Mouse (Mus musculus) spleen, postnatal 10 days (tissue): Measurements from ENCODE around the gene Supt6.
A peak's percentile ranks its signal among the peaks of the same experiment; 100 is the strongest.

ENCODE experiments used
- DNase-seq, 2 experiments: peaks; one replicate each; pipeline ENCODE4 v3.0.0; 2021 to 2022; ENCODE audit warnings: low spot score in 2 of 2

Supt6 gene

DNA sequence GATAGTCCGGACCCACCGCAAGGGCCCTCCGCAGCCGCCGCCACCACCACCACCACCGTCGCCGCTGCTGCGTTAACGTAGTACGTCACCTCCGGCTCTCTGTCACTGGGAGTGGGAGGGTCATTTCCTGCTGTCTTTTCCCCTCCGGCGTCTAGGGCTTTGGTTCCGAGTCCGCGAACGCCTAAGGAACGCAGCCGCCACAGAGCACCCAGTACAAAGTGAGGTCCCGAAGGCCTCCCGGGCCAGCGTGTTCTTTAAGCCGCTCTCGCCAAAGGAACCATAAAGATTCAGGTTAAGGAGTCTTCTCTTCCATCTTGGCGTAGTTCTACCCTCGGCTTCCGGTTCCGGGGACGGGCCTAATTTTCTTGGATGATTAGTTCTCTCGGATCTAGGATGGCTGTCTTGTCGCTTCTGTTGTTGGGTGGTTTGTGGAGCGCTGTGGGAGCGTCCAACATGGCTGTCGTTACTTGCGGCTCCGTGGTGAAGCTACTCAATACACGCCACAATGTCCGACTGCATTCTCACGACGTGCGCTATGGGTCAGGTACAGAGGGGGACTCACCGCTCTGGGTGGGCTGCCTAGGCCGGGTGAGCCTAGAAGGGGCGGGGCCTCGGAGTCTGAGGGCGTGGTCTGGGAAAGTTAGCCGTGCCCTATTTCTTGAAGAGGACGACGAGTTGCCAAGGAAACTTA, at the start of gene Supt6, which contains the start of gene Sdf2:
TSS of gene Supt6 (minus strand) at position 361 of the 691 bp plus-strand sequence.
TSS of gene Sdf2 (plus strand) at position 120 of the 691 bp plus-strand sequence.
- DNase-seq: peak; percentile 93 to 94

DNA sequence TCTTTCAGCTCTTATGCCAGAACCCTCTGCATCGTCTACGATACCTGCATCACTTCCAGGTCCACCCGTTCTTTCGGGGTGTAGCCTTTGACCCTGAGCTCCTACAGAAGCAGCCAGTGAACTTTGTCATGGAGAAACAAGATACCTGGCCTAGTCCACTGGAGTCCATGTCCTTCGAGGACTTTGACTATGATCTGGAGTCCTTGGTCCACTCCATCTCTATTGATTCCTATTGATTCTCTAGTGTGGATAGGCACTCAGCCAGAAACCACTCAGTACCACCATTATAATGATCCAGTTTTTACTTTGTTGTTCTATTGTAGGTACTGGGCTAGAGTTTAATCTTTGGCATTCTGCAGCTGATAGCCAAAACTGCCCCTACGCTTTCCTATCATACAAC, 48.8 kb upstream of the Supt6 start:
- no peak for DNase-seq

DNA sequence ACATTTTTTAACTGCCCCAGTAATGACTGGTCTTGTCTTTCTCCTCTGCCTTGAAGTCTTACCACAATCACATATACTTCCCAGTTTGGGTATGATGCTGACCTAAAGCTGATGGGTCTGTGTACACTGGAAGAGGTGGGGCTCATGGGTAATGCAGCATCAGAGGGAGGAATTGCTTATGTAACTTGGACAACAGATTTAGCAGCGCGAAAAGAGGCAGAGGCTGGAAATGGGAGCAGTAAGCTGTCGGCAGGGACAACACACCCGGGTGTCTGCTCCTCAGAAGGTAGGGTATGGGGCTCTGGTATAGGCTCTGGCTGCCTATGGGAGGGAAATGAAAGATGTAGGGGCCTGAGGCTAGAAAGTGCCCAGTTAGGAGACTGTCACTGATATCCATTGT, 44.9 kb upstream of the Supt6 start, which contains the start of gene BC030499:
TSS of gene BC030499 (plus strand) at position 188 of the 400 bp plus-strand sequence.
- DNase-seq: no peak

DNA sequence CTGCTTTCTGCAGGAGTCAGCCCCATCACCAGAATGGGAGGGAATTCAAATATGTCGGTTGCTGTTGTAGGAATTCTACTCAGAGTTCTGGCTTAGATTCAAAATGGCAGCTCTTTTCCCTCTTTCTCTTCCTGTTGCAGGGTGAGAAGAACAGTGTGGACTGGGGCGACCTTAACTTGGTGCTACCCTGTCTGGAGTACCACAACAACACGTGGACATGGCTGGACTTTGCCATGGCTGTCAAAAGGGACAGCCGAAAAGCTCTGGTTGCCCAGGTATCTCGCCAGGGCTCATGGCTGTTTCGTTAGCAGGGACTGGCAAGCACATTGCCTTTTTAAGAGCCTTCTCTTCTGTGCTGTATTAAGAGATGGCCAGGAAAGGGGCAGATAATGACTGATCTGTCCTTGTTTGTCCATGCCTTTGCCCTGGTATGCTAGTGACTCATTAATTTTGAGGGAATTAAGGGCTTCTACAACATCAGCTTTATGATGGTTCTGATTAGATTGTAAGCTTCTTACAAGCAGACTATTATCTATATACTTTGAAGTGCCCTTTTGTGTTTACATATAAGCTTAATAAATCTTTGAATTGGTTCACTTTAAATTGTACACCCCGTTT, 43.5 kb upstream of the Supt6 start:
- no peak for DNase-seq

DNA sequence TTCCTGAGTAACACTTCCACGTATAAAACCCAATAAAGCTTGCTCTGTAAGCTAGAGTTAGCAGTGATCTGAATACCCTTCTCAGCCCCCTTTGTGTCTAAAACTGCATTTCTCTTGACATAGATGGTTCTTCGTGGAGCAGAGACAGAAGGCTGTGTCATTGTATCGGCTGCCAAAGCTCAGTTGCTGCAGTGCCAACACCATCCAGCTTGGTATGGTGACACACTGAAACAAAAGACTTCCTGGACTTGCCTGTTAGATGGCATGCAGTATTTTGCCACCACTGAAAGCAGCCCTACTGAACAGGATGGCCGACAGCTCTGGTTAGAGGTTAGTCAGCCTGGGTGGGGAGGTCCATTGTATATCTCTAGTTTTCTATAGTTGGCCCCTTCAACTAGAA, 33.8 kb upstream of the Supt6 start:
- no peak for DNase-seq

DNA sequence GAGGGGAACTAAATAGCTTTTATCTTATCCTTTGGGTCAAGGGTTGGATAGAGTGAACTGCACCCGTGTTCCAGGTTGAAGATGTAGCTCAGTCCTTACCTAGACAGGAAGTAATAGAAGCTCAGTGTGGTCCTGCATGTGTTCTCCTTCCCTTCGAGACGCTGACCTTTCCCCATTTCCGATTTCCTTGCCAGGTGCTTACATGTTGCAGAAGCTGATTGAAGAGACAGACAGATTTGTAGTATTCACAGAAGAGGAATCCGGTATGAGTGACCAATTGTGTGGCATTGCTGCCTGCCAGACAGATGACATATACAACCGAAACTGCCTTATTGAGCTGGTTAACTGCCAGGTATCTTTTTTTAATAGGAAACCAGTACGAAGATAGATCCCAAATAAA, 33.1 kb upstream of the Supt6 start:
- no peak for DNase-seq

DNA sequence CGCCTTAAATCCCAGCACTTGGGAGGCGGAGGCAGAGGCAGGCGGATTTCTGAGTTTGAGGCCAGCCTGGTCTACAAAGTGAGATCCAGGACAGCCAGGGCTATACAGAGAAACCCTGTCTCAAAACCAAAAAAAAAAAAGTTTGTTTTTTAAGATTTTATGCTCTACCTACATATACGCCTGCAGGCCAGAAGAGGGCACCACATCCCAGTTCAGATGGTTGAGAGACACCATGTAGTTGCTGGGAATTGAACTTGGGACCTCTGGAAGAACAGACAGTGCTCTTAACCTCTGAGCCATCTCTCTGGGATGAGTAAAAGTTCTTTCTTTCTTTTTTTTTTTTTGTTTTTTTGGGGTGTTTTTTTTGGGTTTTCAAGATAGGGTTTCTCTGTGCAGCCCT, 30.4 kb upstream of the Supt6 start:
- peak in 1 of 2 experiments; percentile 51 for DNase-seq

DNA sequence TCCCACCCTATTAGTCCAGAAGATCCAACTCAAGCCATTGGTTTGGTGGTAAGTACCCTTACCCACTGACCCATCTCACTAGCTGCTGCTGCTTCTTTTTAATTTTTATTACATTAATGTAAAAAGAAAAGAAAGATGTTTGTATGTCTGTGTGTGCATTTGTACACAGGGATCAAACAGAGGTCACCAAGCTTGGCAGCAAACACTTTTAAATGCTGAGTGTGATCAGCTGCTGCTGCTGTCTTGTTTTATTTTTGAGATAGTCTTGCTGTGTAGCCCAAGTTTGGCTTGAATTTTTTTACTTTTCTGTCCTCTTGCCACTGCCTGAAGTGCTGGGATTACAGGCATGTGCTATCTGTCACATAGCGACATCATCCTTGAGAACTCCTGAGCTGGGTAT, 29.8 kb upstream of the Supt6 start:
- no peak for DNase-seq

DNA sequence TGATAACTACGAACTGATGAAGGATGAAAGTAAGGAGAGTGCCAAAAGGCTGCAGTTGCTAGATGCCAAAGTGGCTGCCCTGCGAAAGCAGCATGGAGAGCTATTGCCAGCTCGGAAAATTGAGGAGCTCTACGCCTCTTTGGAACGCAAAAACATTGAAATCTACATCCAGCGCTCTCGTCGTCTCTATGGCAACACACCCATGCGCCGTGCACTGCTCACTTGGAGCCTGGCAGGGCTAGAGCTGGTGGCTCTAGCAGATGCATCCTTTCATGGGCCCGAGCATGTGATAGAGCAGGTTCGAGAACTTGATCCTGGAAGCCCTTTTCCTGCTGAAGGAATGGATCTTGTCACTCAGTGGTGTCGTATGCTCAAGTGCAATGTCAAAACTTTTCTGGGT, 26.2 kb upstream of the Supt6 start:
- DNase-seq: no peak

DNA sequence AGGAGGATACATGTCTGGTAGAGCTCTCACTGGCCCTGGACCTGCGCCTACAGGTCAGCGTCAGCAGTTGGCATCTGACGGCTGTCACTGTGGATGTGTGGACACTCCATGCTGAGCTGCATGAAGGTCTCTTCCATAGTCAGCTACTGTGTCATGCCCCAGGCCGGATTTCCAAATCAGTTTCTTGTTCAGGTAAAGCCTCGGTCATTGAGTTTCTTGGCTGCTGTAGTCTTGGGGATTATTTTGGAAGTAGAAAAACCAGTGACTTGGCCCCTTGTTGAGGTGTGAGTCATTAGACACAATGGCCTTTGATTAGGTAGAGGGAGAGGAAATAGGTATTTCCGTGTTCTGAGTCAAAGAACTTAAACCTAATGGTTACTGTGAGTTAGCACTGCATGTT, 19.8 kb upstream of the Supt6 start:
- no peak for DNase-seq

DNA sequence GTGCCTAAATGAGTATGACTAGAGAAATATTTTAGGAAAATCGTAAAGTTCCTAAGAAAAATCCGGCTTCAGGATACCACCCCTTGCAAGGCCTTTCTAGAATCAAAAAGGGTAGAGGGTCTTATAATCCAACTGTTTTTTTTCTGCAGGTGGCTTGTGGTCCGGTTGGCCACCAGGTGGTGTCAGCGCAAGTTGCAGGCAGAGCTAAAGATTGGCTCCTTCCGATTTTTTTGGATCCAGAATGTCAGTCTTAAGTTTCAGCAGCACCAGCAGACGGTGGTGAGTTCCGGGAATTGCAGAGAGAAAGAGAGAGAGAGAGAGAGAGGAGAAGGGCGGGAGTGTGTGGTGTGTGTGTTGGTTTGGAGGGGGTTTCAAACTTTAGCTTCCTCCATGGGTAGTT, 16.8 kb upstream of the Supt6 start:
- peak; percentile 36 to 79 for DNase-seq

DNA sequence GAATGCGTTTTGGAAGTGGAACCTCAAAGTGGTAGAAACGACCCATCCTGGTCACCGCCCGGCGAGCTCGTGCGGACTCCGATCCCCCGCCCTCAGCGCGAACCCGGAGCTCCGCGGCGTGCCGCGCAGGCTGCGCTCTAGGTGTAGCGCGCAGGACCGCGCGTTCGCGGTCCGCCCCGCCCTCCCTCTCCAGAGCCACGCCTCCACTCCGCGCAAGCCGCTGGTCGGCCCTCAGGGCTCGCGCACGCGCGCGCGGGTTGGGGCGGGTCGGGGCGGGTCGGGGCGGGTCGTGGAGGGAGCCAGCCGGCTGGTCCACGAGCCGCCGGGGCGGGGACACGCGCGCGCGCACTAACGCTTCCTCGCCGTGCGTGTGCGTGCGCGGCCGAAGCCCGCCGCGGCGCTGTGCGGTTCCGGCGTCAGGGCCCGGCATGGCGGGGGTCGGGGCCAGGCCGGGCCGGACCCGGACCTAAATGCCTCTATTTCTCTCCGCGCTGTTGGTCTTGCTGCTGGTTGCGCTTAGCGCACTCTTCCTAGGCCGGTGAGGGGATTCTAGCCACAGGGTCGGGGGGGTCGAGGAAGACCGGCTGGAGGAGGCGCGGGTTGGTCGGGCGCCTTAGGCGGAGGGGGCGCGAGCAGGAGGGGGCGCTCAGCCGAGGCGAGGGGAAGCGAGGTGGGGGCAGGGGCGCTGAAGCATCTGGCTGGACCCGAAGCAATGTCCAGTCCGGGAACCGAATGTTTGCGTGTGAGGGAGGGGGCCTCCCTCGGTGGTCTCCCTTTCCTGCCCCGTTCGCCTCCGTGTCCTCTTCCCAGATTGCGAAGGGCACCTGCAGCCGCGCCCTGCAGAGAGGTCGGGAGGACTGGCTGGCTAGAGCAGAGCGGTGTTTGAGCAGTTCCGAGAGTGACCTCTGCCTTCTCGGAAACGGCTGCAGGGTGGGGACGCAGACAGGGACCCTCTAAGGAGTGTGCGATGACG, 15.9 kb upstream of the Supt6 start, which contains the start of gene 2610507B11Rik:
TSS of gene 2610507B11Rik (plus strand) at position 373 of the 973 bp plus-strand sequence.
- peak; percentile 87 to 97 for DNase-seq

DNA sequence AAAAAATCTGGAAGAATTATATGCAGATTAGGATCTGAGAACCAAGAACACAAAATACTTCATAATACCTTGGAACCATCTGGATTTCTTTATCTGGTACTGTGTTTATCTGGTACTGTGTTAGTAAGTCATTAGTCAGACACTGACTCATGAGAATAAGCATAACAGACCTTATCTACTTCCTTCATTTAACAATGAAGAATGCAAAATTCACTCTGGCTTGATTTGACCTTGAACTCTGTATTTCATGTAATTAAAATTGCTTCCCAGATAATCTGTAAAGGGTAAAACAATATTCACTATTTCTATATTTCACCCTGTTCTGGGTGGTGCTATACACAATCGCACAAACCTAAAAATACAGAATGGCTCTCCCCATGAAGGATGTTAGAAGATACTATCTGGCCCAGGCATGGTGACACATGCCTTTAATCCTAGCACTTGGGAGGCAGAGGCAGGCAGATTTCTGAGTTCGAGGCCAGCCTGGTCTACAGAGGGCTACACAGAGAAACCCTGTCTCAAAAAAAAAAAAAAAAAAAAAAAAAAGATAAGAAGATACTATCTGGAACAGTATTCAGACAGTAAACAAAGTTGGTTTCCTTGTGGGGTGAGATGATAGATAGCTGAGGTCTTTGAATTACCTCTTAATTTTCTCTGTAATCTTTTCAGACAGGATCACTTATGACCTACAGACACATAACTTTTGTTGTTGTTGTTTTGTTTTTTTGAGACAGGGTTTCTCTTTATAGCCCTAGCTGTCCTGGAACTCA, 14.9 kb upstream of the Supt6 start:
- no peak for DNase-seq

DNA sequence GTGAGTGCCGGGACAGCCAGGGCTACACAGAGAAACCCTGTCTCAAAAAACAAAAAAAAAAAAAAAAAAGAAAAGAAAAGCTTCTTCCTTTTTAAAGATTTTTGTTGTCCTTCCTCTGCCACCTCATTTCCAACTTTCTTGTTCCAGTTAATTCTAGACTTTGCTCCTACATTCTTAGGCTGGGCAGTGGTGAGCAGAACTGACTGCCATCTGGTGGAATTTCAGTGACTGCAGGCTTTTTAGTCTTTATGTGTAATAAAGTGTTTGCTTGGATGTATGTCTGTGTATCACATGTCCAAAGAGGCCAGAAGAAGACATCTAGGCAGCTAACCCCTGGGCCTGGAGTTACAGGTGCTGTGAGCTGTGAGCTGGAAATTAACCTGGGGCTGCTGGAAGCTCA, 10.8 kb upstream of the Supt6 start:
- no peak for DNase-seq

DNA sequence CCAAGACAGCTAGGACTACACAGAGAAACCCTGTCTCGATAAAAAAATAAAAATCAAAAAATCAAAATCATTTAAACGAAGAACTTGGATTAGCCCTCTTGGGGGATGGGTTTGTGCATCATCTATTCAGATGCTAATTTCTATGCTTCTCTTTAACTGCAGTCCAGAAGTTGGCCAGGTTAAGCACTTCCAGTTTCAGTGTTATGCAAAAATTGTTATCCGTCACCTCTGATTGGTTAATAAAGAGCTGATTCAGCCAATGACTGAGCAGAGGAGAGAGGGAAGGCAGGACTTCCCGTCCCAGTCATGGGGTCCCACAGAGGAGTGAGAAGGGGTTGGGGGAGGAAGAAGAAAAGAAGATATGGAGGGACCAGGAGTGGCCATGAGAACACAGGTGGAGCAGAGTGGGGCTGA, 1.9 kb upstream of the Supt6 start:
- peak in 1 of 2 experiments; percentile 10 for DNase-seq

DNA sequence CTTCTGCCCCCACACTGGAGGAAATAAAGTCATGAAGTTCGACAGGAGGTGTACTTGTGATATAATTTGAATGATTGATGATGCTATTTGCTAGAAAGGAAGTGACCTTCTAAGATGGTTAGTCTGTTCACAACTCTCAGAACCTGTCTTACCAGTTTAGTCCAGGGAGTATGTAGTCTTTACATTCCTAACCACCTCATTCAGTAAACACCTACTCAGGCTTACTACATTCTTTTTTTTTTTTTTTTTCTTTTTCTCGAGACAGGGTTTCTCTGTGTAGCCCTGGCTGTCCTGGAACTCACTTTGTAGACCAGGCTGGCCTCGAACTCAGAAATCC, 1.2 kb upstream of the Supt6 start:
- no peak for DNase-seq

DNA sequence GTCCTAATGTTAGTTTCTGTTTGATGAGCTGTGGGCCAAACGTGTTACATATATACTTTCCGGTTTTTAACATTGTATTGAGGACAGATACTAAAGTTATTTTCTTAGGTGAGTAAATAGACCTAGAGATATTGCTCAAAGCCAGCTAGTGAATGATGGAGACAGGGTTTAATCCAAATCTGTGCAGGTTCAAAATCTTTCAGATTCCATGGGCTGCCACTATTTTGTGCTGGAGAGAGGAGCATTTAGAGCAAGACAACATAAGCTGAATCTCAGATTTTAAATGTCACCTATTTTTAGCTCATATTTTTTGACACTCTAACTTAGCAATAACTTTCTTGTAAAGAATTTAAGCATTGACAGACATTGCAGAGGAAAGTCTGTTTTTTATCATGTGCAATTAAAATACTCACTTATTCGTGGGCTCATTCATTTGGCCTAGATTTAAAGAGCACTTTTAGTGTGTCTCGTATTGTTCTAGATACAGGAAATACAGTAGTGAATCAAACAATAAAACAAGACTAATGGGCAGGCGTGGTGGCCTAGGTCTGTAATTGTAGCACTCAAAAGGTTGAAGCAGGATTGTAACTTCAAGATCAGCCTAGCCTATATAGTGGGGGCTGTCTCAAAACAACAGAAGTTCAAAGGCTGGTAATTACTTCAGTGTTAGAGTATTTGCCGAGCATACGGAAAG, 678 bp upstream of the Supt6 start:
- no peak for DNase-seq

DNA sequence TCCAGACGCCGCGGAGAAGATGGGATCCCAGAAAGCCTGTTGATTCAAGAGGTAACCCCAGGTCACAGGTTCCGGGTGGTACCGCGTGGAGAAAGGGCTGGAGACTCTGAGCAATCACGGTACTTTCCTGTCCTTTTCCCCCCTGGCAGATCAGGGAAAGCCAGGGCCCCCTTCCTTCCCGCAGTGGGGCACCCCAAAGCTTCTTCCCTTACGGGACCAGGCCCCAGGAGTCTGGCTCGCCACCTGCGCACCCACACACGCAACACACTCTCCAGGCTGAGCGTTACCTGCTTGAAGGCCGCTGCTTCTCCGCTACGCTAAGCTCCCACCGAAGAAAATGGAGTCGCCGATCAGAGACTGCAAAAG, 543 bp downstream of the Supt6 start:
- DNase-seq: no peak

DNA sequence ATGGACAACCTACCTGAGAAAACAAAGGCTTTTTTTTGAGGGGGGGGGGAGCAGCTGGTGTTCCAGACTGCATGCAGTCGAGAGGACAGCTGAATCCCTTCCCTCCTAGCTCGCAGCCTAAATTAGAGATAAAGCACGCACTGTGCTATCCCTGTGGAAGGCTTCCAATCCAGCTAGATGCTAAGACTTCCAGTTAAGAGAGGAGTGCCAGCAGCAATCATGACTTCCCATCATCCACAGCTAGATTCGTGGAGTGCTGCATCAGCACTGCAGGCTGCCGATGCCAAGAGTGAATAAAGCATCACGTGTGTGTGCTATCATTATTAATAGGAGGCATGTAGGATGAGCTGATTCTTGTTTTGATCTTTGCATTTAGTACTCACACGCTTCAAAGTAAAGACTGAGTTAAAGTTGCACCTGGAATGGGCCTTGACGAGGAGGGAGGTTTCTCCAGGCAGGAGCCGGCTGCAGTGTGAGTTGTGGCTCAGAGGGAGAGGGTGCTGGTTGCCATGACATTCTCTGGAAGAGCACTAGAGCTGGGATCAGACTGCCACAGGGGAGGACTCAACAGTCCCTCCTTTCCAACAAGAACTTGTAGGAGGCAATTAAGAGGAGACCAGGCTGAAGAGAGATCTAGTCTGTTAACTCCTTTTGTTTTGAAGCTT, 5.5 kb downstream of the Supt6 start:
- DNase-seq: no peak

DNA sequence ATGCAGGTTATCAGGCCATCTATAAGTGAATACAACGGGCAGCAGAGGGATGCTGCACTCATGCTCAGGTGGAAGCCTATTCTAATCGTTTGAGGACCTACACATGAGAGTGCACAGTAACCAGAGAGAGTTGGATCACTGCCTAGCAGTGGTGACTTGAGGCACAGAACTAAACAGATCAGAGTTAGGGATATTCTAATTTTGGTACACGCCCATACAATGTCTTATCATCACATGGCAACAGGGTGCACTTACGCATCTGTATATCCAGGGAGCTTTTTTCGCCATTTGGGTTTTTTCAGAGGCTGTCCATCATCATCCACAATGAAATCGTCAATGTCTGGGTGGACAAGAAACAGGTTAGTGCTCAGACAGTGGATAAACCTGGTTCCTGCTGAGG, 14.3 kb downstream of the Supt6 start:
- no peak for DNase-seq
